Mouse (Mus musculus) lung, embryonic 15.5 days (tissue): Measurements from ENCODE around the gene Cdk14. TPM values are rescaled to one million over a fixed set of nuclear protein-coding genes. Genes with fewer than 3 reads are reported as not detected.
"Not testable (repeated sequence)": the region's sequence is repeated elsewhere in the genome, so short reads cannot be mapped to it uniquely, and the experiment has no call there.

ENCODE experiments used
- ATAC-seq: fragments of 200-750 bp; cut with Nextera tagmentation; 2 replicates; pipeline ENCODE4 v1.8.0; 2017; ENCODE audit warnings: moderate number of reproducible peaks, borderline replicate concordance; ENCODE audit not compliant: low FRiP score, low TSS enrichment; ENCODE audit errors: extremely low read depth
- H3K27ac ChIP-seq: fragments of 300-500 bp; sonication (generic); 2 replicates; pipeline ENCODE4 v1.5.1; 2015; ENCODE audit warnings: moderate library complexity, mild to moderate bottlenecking, inconsistent platforms
- H3K27me3 ChIP-seq: fragments of 300-500 bp; sonication (generic); 2 replicates; pipeline ENCODE4 v1.6.1; 2015; ENCODE audit warnings: inconsistent platforms
- H3K36me3 ChIP-seq: fragments of 300-500 bp; sonication (generic); 2 replicates; pipeline ENCODE4 v1.6.1; 2015; ENCODE audit warnings: inconsistent platforms
- H3K4me1 ChIP-seq: fragments of 300-500 bp; sonication (generic); 2 replicates; pipeline ENCODE4 v1.6.1; 2015; ENCODE audit warnings: inconsistent platforms
- H3K4me2 ChIP-seq: fragments of 300-500 bp; sonication (generic); 2 replicates; pipeline ENCODE4 v1.6.1; 2015; ENCODE audit warnings: inconsistent platforms, mild to moderate bottlenecking, moderate library complexity
- H3K4me3 ChIP-seq: fragments of 300-500 bp; sonication (generic); 2 replicates; pipeline ENCODE4 v1.5.1; 2015; ENCODE audit warnings: mild to moderate bottlenecking, inconsistent platforms
- H3K9ac ChIP-seq: fragments of 300-500 bp; sonication (generic); 2 replicates; pipeline ENCODE4 v1.6.1; 2015; ENCODE audit warnings: inconsistent platforms
- H3K9me3 ChIP-seq: fragments of 300-500 bp; sonication (generic); 2 replicates; pipeline ENCODE4 v1.6.1; 2016; ENCODE audit warnings: inconsistent platforms
- WGBS: fragments of 180-500 bp; shearing (Covaris S2); methylation state at CpG from one replicate; pipeline ENCODE4 v1.1.7; 2015; 5-methylcytosine and 5-hydroxymethylcytosine counted together
- polyA plus RNA-seq: library from polyadenylated mRNA; unstranded; fragments of >200 nt; fragmentation: Nextera tagmentation; extraction: Ambion mirVana; gene quantifications from 2 replicates; pipeline ENCODE4 v1.2.1, GENCODE M21; 2015

Cdk14 gene
- polyA plus RNA-seq, 1 experiment from 2014 or later = 33.1 TPM

DNA sequence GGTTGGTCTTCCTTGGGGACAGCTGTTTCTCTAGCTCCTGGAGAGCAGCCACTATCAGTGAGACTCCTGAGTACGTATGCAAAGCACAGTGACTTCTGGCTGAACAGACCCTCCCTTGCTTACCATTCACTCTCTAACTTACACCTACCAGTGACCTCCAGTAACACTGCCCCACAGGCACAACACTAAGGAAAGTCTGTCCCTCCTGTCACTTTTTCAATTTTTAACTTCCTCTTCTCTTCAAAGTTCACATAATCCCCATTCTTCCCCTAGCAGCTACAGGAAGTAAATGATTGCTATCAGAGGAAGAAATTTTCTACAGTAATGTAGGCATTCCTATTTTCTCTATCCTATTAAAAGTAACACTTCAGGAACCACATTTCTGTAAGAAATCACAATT lies 485.0 kb downstream of the Cdk14 start:
- WGBS = 45% methylated on average over 1 of the region's 1 CpGs
- Histone ChIP-seq H3K9ac (no peak overlapping the region), H3K4me1 (no peaks in the 10 kb centered on the region), H3K36me3 (no peaks in the 10 kb centered on the region), H3K27ac (no peak overlapping the region), H3K4me2 (no peak overlapping the region), H3K4me3 (no peak overlapping the region), H3K9me3 (no peaks in the 10 kb centered on the region), H3K27me3 (no peaks in the 10 kb centered on the region)
- no peak for ATAC-seq

DNA sequence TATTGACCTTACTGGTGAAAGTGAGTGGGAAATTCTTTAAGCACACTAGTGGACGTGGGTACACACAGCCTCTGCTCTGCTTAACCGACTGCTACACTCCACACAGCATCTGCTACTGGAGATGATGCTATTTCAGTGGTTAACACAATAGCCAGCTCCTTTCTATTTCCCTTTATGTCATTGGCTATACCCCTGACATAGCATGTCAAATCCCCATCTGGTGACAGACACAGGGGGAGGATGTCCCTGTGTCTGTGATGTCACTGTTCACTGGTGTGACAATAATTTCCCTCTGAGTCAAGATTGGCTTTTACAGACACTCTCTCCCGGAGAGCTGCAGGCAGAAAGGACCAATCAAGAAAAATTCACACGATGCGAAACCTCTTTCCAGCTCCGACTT lies 485.6 kb downstream of the Cdk14 start:
- Histone ChIP-seq H3K27ac (no peak overlapping the region), H3K9ac (no peak overlapping the region), H3K27me3 (no peaks in the 10 kb centered on the region), H3K36me3 (no peaks in the 10 kb centered on the region), H3K4me1 (no peaks in the 10 kb centered on the region), H3K4me2 (no peak overlapping the region), H3K4me3 (no peak overlapping the region), H3K9me3 (no peaks in the 10 kb centered on the region)
- 85% methylated on average over 6 of the region's 6 CpGs for WGBS
- no peak for ATAC-seq

DNA sequence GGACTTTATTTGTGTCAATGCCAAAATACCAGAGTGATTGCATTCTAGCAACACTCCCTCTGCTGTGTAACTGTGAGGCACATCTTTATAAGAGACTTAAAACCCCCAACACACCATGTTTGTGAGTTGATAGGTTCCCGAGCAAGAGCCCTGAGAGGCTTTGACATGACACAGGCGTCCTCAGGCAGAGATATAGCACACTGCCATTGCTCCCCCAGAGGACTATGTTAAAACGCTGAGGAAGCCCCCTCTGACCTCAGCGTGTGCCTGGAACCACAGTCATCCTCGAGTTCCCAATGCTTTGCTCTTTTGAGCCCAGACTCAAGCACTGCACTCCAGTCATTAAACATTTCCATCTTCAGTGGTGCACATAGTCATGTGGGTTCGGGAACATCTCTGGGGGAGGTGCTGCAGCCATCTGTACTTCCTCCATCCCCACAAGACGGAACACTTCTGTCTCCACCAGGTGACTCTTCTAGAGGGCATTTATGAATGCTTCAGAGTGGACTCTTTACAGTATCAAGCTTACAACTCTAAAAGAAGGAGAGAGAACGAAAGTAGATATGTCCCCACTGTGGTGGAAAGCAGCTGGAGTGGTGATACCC lies 488.5 kb downstream of the Cdk14 start:
- Histone ChIP-seq H3K4me1 (no peaks in the 10 kb centered on the region), H3K36me3 (no peaks in the 10 kb centered on the region), H3K9ac (no peak overlapping the region), H3K9me3 (no peaks in the 10 kb centered on the region), H3K4me2 (no peak overlapping the region), H3K27ac (no peak overlapping the region), H3K27me3 (no peaks in the 10 kb centered on the region), H3K4me3 (no peak overlapping the region)
- 46% methylated on average over 8 of the region's 8 CpGs for WGBS
- ATAC-seq = peak; percentile 42; the same call in 1 of the 2 replicates

DNA sequence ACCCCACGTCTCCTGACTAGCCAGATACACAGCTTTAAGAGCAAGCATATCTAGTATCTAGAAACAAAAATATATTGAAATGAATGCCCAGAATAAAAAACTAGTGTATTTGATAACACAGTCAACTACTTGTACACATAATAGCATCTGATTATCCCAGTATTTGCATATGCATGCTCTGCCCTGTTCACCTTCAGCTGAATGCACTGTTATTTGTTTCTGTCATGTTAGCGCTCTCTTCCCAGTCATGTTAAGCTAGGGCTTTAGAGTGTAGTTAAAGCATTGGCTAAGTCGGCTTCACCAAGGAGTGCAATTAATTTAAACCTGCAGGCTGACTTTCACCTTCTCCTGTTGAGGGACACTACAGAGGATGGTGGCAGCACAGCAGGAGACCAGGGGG lies 490.5 kb downstream of the Cdk14 start:
- Histone ChIP-seq H3K4me1 (no peaks in the 10 kb centered on the region), H3K9me3 (no peaks in the 10 kb centered on the region), H3K4me3 (no peak overlapping the region), H3K27ac (no peak overlapping the region), H3K27me3 (no peaks in the 10 kb centered on the region), H3K4me2 (no peak overlapping the region), H3K9ac (no peak overlapping the region), H3K36me3 (no peaks in the 10 kb centered on the region)
- no peak for ATAC-seq
- WGBS = 76% methylated on average over 3 of the region's 3 CpGs

DNA sequence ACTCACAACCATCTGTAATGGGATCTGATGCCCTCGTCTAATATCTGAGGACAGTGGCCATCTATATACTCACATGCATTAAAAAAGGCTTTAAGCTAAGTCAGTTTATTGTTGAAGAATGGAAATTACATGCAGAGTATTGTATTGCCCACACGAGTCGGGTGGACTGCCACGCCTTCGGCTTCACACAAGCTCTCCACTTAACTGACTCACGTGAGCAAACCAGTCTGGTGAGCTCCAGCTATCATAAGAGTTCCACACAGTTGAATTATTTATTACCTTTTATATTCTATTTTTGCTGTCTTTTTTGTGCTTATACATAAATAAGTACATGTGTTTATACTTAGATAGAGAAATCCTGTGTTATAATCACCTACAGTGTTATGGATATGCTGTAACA lies 495.2 kb downstream of the Cdk14 start:
- no peak overlapping the region for H3K27ac ChIP-seq
- no peaks in the 10 kb centered on the region for H3K36me3 ChIP-seq
- no peaks in the 10 kb centered on the region for H3K4me1 ChIP-seq
- H3K4me3 ChIP-seq = no peak overlapping the region
- H3K9me3 ChIP-seq = no peaks in the 10 kb centered on the region
- ATAC-seq = no peak
- H3K9ac ChIP-seq = no peak overlapping the region
- H3K4me2 ChIP-seq = no peak overlapping the region
- WGBS = 67% methylated on average over 6 of the region's 6 CpGs
- H3K27me3 ChIP-seq = no peaks in the 10 kb centered on the region

DNA sequence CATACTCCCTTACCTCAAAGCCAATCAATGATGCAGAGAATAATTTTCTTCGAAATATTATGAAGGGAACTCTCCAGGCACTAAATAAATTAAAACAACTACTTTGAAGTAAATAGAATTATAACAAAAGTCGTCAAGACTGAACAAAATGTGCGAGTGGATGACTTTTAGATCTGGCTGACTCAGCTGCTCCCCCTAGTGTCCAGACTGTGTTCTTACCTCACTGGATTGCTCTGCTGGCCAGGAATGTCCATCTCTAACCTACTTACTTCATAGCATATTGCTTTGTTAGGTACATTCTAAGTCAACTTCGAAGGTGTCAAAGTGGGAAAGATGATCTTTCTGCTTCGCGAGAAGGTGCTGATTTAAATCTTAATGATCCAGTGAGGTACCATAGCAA lies 501.7 kb downstream of the Cdk14 start:
- Histone ChIP-seq H3K9me3 (no peaks in the 10 kb centered on the region), H3K27ac (no peak overlapping the region), H3K27me3 (no peaks in the 10 kb centered on the region), H3K4me3 (no peak overlapping the region), H3K36me3 (no peaks in the 10 kb centered on the region), H3K4me2 (no peak overlapping the region), H3K4me1 (0 out of 2 replicates have a peak, but pooled peaks cover 6% of the 10 kb centered on the region), H3K9ac (no peak overlapping the region)
- peak; percentile 67; the same call in 1 of the 2 replicates for ATAC-seq
- WGBS = 6% methylated on average over 6 of the region's 6 CpGs

DNA sequence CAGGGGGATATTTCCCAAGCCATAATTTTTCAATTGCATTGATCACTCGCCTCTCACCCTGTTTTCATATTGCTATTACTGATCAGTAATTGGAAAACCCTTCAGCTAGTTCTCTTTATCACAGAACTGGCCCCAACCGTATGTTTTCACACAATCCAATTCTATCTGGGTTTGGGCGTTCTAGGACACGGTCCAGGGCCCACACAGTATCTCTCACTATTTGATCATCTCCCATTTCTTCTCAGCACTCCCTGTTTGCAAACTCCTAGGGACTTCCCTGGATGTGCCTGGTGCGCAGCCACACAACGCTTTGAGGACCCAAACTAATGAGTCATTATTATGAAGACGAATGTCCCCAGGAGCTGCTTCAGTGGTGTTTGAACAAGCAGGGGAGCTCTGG lies 502.4 kb downstream of the Cdk14 start:
- Histone ChIP-seq H3K9me3 (no peaks in the 10 kb centered on the region), H3K36me3 (no peaks in the 10 kb centered on the region), H3K4me2 (no peak overlapping the region), H3K27me3 (no peaks in the 10 kb centered on the region), H3K4me3 (no peak overlapping the region), H3K27ac (no peak overlapping the region), H3K9ac (no peak overlapping the region), H3K4me1 (0 out of 2 replicates have a peak, but pooled peaks cover 6% of the 10 kb centered on the region)
- WGBS = 79% methylated on average over 7 of the region's 7 CpGs
- no peak for ATAC-seq

DNA sequence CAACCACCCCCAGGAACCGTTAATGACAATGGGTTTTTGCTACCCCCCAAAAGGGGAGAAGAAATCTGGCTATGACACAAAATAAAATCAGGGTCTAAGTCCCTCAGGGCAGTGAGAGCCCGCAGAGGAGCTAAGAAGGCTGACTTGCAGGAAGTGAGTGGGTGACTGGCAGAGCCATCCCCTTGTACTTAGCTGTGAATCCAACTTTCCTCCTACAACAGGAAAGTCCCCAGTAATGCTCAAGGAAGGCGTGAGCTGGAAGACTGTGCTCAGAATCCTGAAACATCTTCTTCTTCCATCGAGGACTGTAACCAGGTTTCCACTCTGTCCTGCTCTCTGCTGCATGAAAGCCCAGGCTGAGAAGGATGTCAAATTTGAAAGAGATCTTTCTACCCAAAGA lies 502.8 kb downstream of the Cdk14 start:
- Histone ChIP-seq H3K27me3 (no peaks in the 10 kb centered on the region), H3K9me3 (no peaks in the 10 kb centered on the region), H3K4me1 (peaks cover 8% of the 10 kb centered on the region; the same call in 1 of the 2 replicates), H3K27ac (no peak overlapping the region), H3K4me3 (no peak overlapping the region), H3K4me2 (no peak overlapping the region), H3K9ac (no peak overlapping the region), H3K36me3 (no peaks in the 10 kb centered on the region)
- WGBS = 74% methylated on average over 4 of the region's 4 CpGs
- no peak for ATAC-seq

DNA sequence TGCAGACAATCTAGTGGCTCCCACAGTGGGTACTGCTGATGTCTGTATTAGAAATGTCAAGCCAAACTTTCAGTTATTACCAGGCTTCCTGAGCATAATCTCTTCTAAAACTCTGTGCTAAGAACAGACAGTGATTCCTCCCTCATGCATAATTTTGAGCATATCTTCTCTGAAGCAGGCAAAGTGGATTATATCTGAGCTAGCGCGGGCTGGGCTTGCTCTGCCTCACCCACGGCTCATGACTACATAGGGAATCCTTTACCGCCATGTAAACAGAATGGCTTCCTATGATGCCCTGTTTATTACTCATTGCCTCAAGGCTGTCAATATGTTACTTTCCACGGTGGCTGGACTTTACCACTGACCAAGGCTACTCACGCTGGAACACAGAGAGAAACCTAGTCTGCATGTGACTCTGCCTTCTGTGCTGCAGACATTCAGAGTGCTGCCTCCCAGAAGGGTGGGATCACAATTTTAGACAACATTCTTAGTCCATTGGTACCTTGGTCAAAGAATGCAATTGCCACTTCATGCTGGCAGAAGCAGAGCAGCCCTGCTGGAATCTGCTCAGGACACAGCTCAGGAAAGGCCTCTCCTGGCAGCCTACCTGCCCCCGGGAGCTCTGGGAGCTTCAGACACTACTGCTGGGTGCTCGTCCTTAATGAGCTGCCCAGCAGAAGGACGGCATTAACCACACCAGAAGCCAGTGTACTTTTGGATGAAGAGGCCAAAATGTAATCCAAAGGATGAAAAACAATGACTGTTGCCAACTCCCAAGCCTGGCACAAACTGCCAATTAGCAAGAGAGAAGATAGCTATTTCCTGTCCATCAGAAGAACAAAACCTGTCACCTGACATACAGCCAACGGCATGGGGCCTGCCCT lies 503.5 kb downstream of the Cdk14 start:
- no peak for ATAC-seq
- Histone ChIP-seq H3K27me3 (no peaks in the 10 kb centered on the region), H3K36me3 (no peaks in the 10 kb centered on the region), H3K9me3 (no peaks in the 10 kb centered on the region), H3K27ac (no peak overlapping the region), H3K4me1 (peaks cover 11% of the 10 kb centered on the region; the same call in 1 of the 2 replicates), H3K4me2 (no peak overlapping the region), H3K9ac (no peak overlapping the region), H3K4me3 (no peak overlapping the region)
- WGBS = 83% methylated on average over 10 of the region's 10 CpGs

DNA sequence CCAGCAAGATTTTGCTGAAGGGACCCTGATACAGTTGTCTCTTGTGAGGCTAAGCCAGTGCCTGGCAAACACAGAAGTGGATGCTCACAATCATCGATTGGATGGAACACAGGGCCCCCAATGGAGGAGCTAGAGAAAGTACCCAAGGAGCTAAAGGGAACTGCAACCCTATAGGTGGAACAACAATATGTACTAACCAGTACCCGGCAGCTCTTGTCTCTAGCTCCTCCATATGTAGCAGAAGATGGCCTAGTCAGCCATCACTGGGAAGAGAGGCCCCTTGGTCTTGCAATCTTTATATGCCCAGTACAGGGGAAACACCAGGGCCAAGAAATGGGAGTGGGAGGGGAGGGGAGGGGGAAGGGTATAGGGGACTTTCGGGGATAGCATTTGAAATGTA lies 515.2 kb downstream of the Cdk14 start:
- not testable (repeated sequence) for H3K9me3 ChIP-seq, H3K36me3 ChIP-seq, H3K4me3 ChIP-seq, H3K27me3 ChIP-seq, H3K9ac ChIP-seq, H3K4me2 ChIP-seq, H3K27ac ChIP-seq, H3K4me1 ChIP-seq, ATAC-seq
- 86% methylated on average over 3 of the region's 3 CpGs for WGBS

DNA sequence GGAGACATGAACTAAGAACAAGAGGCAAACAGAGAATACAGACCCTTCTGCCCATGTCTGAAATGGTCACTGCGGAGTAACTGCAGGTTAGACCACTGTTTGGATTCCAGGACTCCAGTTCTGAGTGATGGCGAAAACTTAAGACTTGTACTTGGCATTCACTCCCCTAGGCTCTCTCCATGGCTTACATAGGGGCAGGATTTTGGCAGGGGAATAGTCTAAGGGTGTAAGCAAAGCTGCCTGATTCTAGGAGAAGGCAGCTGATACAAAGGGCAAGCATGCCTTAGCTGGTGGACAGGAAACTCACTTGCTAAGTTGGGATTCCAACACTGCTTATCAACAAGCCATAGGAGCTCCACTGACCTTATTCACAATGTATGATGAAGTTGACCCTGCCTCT lies 521.9 kb downstream of the Cdk14 start:
- 72% methylated on average over 2 of the region's 2 CpGs for WGBS
- Histone ChIP-seq H3K9me3 (no peaks in the 10 kb centered on the region), H3K4me3 (no peak overlapping the region), H3K4me1 (0 out of 2 replicates have a peak, but pooled peaks cover 11% of the 10 kb centered on the region), H3K27me3 (no peaks in the 10 kb centered on the region), H3K9ac (no peak overlapping the region), H3K36me3 (no peaks in the 10 kb centered on the region), H3K4me2 (no peak overlapping the region), H3K27ac (no peak overlapping the region)
- ATAC-seq = no peak

DNA sequence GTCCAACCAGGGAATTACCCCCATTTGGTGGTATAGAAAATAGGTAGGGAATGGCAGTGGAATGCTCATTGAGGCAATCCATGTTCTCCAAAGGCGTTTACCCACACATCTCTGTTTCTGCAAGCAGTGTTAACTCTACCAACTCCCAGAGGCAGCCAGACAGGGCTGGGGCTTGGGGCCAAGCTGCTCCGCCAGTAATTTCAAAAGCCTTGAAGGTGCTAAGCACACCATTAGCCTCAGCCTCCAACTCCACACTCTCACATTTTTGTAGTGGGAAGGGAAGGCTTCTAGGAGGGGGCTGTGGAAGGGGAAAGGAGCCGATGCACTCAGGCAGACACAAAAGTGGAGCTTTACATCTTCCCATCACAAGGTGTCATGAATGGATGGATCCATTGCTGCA lies 525.1 kb downstream of the Cdk14 start:
- H3K27ac ChIP-seq = no peak overlapping the region
- H3K9me3 ChIP-seq = no peaks in the 10 kb centered on the region
- H3K36me3 ChIP-seq = no peaks in the 10 kb centered on the region
- H3K4me3 ChIP-seq = no peak overlapping the region
- no peak overlapping the region for H3K4me2 ChIP-seq
- H3K4me1 ChIP-seq = 0 out of 2 replicates have a peak, but pooled peaks cover 11% of the 10 kb centered on the region
- H3K27me3 ChIP-seq = no peaks in the 10 kb centered on the region
- no peak for ATAC-seq
- no peak overlapping the region for H3K9ac ChIP-seq
- WGBS = 56% methylated on average over 3 of the region's 3 CpGs
